Mouse (Mus musculus) ES-E14 (cell line): ENCODE data around the gene Polm.

Experiments
- HCFC1 ChIP-seq: IDR thresholded peaks from 2 replicates; pipeline ENCODE4 v1.6.1; 2012; ENCODE audit warnings: low read length, inconsistent platforms, borderline replicate concordance; ENCODE audit not compliant: insufficient read depth
- ZC3H11A ChIP-seq: IDR thresholded peaks from 2 replicates; pipeline ENCODE4 v1.6.1; 2012; ENCODE audit warnings: low read depth, mild to moderate bottlenecking, inconsistent platforms, low read length, borderline replicate concordance

GRCm38 (mm10) chr11:5878661-5879060, 40.8 kb upstream of the Polm start:
- TF ChIP-seq ZC3H11A = no peak
- TF ChIP-seq HCFC1 = no peak
